Mouse (Mus musculus) MEL (cell line): ENCODE measurements around the gene Smc6. TPM values are rescaled to one million over a fixed set of nuclear protein-coding genes. Genes with fewer than 3 reads are reported as not detected.

Source experiments
- DNase-seq: peaks from one replicate; pipeline ENCODE4 v3.0.0; 2011; ENCODE audit warnings: low read depth, low spot score
- H3K27ac ChIP-seq: 2 replicates; pipeline ENCODE4 v1.5.1; 2012; ENCODE audit warnings: low read depth, mild to moderate bottlenecking, control low read depth, low read length, moderate library complexity; ENCODE audit not compliant: control insufficient read depth
- H3K27me3 ChIP-seq, 2 experiments: fragments of 150-350 bp in 1 of 2; sonication (generic) in 1 of 2; 2 replicates each; pipeline ENCODE4 v1.6.1; 2012; ENCODE audit warnings: low read length in 2 of 2, mild to moderate bottlenecking in 2 of 2, improper control_type of control experiment in 1 of 2, moderate library complexity in 1 of 2; ENCODE audit not compliant: insufficient read depth in 2 of 2, control insufficient read depth in 1 of 2
- H3K36me3 ChIP-seq, 2 experiments: 2 replicates each; pipeline ENCODE4 v1.6.1; 2012 to 2014; ENCODE audit warnings: low read length in 2 of 2, improper control_type of control experiment in 1 of 2, inconsistent platforms in 1 of 2, mild to moderate bottlenecking in 1 of 2; ENCODE audit not compliant: insufficient read depth in 2 of 2, control insufficient read depth in 1 of 2
- H3K4me1 ChIP-seq, 2 experiments: fragments of 150-350 bp in 1 of 2; sonication (generic) in 1 of 2; 2 replicates each; pipeline ENCODE4 v1.6.1; 2012; ENCODE audit warnings: low read length in 2 of 2, improper control_type of control experiment in 1 of 2, mild to moderate bottlenecking in 1 of 2; ENCODE audit not compliant: insufficient read depth in 2 of 2, control insufficient read depth in 1 of 2
- H3K4me3 ChIP-seq, 2 experiments: fragments of 150-350 bp in 1 of 2; sonication (generic) in 1 of 2; 2 replicates each; pipeline ENCODE4 v1.5.1; 2012; ENCODE audit warnings: low read depth in 2 of 2, low read length in 2 of 2, mild to moderate bottlenecking in 2 of 2, moderate library complexity in 2 of 2, control low read depth in 1 of 2, improper control_type of control experiment in 1 of 2; ENCODE audit not compliant: control insufficient read depth in 1 of 2, insufficient read depth in 1 of 2
- H3K79me2 ChIP-seq: 2 replicates; pipeline ENCODE4 v1.6.1; 2012; ENCODE audit warnings: mild to moderate bottlenecking, low read length, moderate library complexity; ENCODE audit not compliant: control insufficient read depth, poor library complexity, insufficient read depth
- H3K9ac ChIP-seq: 2 replicates; pipeline ENCODE4 v1.6.1; 2012; ENCODE audit warnings: low read depth, mild to moderate bottlenecking, control low read depth, low read length, moderate library complexity; ENCODE audit not compliant: control insufficient read depth, poor library complexity, severe bottlenecking
- H3K9me3 ChIP-seq: fragments of 150-350 bp; sonication (generic); replicated peaks from 2 replicates; pipeline ENCODE4 v1.6.1; 2012; ENCODE audit warnings: mild to moderate bottlenecking, low read length, improper control_type of control experiment, moderate library complexity; ENCODE audit not compliant: insufficient read depth
- CHD2 ChIP-seq: IDR thresholded peaks from 2 replicates; pipeline ENCODE4 v1.6.1; 2011; ENCODE audit warnings: low read length, improper control_type of control experiment
- CTCF ChIP-seq, 3 experiments: IDR thresholded peaks in 2 of 3; conservative IDR thresholded peaks in 1 of 3; 2 replicates each; pipeline ENCODE4 v1.5.1; 2011 to 2012; ENCODE audit warnings: low read length in 3 of 3, low read depth in 2 of 3, mild to moderate bottlenecking in 2 of 3, improper control_type of control experiment in 1 of 3, inconsistent platforms in 1 of 3, mixed read lengths in 1 of 3, moderate library complexity in 1 of 3; ENCODE audit not compliant: control insufficient read depth in 1 of 3, insufficient read depth in 1 of 3, poor library complexity in 1 of 3, severe bottlenecking in 1 of 3
- MAFK ChIP-seq: IDR thresholded peaks from 2 replicates; pipeline ENCODE4 v1.6.1; 2011; ENCODE audit warnings: low read depth, mild to moderate bottlenecking, low read length, improper control_type of control experiment, borderline replicate concordance
- MAZ ChIP-seq: IDR thresholded peaks from 2 replicates; pipeline ENCODE4 v1.6.1; 2012; ENCODE audit warnings: low read depth, mild to moderate bottlenecking, inconsistent platforms, low read length, improper control_type of control experiment
- RCOR1 ChIP-seq: IDR thresholded peaks from 2 replicates; pipeline ENCODE4 v1.6.1; 2012; ENCODE audit warnings: low read depth, mild to moderate bottlenecking, inconsistent platforms, low read length, improper control_type of control experiment
- SMC3 ChIP-seq: IDR thresholded peaks from 2 replicates; pipeline ENCODE4 v1.6.1; 2011; ENCODE audit warnings: low read depth, low read length, improper control_type of control experiment
- TAL1 ChIP-seq: IDR thresholded peaks from 2 replicates; pipeline ENCODE4 v1.6.1; 2012; ENCODE audit warnings: mild to moderate bottlenecking, inconsistent platforms, low read length, moderate library complexity, mixed read lengths
- USF2 ChIP-seq, 2 experiments: IDR thresholded peaks; 2 replicates each; pipeline ENCODE4 v1.6.1; 2011 to 2012; ENCODE audit warnings: improper control_type of control experiment in 2 of 2, low read length in 2 of 2, borderline replicate concordance in 1 of 2, inconsistent platforms in 1 of 2, low read depth in 1 of 2, mild to moderate bottlenecking in 1 of 2; ENCODE audit not compliant: insufficient read depth in 1 of 2
- polyA plus RNA-seq, 2 experiments: library from polyadenylated mRNA; stranded (reverse) in 1 of 2; unstranded in 1 of 2; fragments of >175 nt in 1 of 2; fragments of >200 nt in 1 of 2; gene quantifications; 2 replicates each; pipeline versions ENCODE4 v1.2.1 to v1.2.4; 2012; ENCODE audit warnings: low replicate concordance in 2 of 2, low read depth in 1 of 2; ENCODE audit not compliant: insufficient read length in 2 of 2, insufficient read depth in 1 of 2, missing spikeins in 1 of 2
- total RNA-seq: library from RNA; depleted of rRNA; stranded (reverse); fragments of 300-350 nt; gene quantifications from 2 replicates; pipeline ENCODE4 v1.2.3, GENCODE M21; 2012

The Smc6 gene
- total and polyA plus RNA-seq, 3 experiments = 46.7 to 170 (median 63.3) TPM

DNA sequence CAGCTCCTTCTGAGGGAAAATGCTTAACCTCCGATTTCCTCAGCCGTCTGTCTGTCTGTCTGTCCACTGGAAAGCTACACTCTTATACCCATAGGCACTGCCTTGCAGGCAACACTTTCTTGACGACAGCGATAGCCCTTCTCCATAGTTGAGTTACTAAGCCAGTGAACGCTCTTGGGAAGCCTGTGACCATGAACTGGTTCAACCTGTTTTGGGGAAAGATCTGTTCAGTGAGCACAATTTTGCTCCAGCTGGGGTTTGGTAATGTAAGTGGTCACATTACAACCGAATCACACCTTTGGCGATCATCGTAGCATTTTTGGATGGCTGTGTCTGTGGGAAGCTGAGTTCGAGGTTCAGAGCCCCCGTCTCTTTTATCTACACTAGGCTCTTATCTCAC is 42.6 kb upstream of the Smc6 start:
- Histone ChIP-seq H3K79me2 (no peaks in the 10 kb centered on the region), H3K4me1 (peaks cover 0 to 13% of the 10 kb centered on the region in 2 experiments; a peak in 2 of 4 replicates), H3K27ac (no peak overlapping the region), H3K4me3 (no peak overlapping the region), H3K36me3 (peaks cover 0 to 13% of the 10 kb centered on the region in 2 experiments; a peak in 2 of 4 replicates), H3K9ac (no peak overlapping the region), H3K27me3 (no peaks in the 10 kb centered on the region; a peak in 1 of 4 replicates), H3K9me3 (no peaks in the 10 kb centered on the region)
- TF ChIP-seq MAFK = no peak
- no peak for TF ChIP-seq MAZ
- DNase-seq = no peak

DNA sequence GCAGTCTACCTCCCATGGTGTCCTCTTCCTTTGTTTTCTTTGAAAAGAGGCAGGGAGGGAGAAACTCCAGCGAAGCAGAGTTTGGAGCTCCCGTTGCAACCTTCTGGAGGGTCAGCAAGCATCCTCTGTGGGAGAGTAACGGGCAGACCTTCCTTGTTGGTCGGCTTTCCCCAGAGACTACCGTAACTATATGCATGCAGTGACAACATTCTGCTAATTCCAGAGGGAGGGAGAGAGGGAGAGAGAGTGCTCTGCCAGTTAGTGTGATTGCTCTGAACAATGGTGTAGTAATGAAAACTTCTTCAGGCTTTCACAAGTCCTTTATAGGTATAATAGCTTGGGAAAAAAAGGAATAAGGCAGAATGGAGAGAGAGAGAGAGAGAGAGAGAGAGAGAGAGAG is 41.0 kb upstream of the Smc6 start:
- H3K9me3 ChIP-seq = no peaks in the 10 kb centered on the region
- peaks cover 0 to 13% of the 10 kb centered on the region in 2 experiments; a peak in 2 of 4 replicates for H3K4me1 ChIP-seq
- H3K27ac ChIP-seq = no peak overlapping the region
- no peak for TF ChIP-seq CHD2
- TF ChIP-seq CTCF (IDR thresholded peaks at IDR 0.05 in 2 of 3, conservative IDR thresholded peaks at IDR 0.05 in 1 of 3; ENCODE audit: control insufficient read depth in 1 of 3, insufficient read depth in 1 of 3, low read depth in 2 of 3, low read length in 3 of 3, poor library complexity in 1 of 3, severe bottlenecking in 1 of 3) = no peak
- no peak for TF ChIP-seq TAL1
- H3K9ac ChIP-seq = no peak overlapping the region
- H3K4me3 ChIP-seq = no peak overlapping the region
- DNase-seq = no peak
- H3K79me2 ChIP-seq = no peaks in the 10 kb centered on the region
- peaks cover 0 to 13% of the 10 kb centered on the region in 2 experiments; a peak in 2 of 4 replicates for H3K36me3 ChIP-seq
- H3K27me3 ChIP-seq = no peaks in the 10 kb centered on the region; a peak in 1 of 4 replicates

DNA sequence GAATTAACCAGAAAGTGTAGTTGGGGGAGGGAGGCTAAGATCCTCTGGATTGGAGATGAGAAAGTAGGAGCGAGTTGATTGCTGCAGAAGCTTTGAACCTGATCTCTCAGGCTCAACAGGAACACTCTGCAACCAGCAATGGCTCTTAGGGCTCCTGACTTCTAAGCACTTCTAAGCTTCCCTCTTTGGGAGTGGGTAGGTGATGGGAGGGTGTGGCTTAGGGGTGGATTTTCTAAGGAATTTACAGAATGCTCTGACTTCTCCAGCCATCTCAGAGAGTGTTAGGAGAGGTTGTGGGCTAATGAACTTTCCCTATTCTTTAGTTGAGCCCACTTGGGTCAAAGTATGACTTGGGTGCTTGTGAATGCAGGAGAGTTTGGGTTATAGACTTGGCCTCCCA is 39.6 kb upstream of the Smc6 start:
- H3K27ac ChIP-seq = no peak overlapping the region
- H3K27me3 ChIP-seq = no peaks in the 10 kb centered on the region; a peak in 1 of 4 replicates
- no peaks in the 10 kb centered on the region for H3K9me3 ChIP-seq
- no peak for DNase-seq
- peaks cover 0 to 18% of the 10 kb centered on the region in 2 experiments; a peak in 2 of 4 replicates for H3K36me3 ChIP-seq
- H3K9ac ChIP-seq = no peak overlapping the region
- H3K4me1 ChIP-seq = peaks cover 5 to 16% of the 10 kb centered on the region in 2 experiments; a peak in 3 of 4 replicates
- no peaks in the 10 kb centered on the region for H3K79me2 ChIP-seq
- TF ChIP-seq SMC3 (no peak), CTCF (IDR thresholded peaks at IDR 0.05 in 2 of 3, conservative IDR thresholded peaks at IDR 0.05 in 1 of 3; ENCODE audit: control insufficient read depth in 1 of 3, insufficient read depth in 1 of 3, low read depth in 2 of 3, low read length in 3 of 3, poor library complexity in 1 of 3, severe bottlenecking in 1 of 3) (no peak), USF2 (IDR thresholded peaks at IDR 0.05; ENCODE audit: borderline replicate concordance in 1 of 2, insufficient read depth in 1 of 2, low read depth in 1 of 2, low read length in 2 of 2) (no peak), RCOR1 (no peak)
- no peak overlapping the region for H3K4me3 ChIP-seq
